Mouse (Mus musculus): ENCODE data around the gene Topaz1. TPM values are rescaled to one million over a fixed set of nuclear protein-coding genes. Genes with fewer than 3 reads are reported as not detected.

Topaz1 gene
- total RNA-seq, 2 experiments from 2014 or later = not detected

DNA sequence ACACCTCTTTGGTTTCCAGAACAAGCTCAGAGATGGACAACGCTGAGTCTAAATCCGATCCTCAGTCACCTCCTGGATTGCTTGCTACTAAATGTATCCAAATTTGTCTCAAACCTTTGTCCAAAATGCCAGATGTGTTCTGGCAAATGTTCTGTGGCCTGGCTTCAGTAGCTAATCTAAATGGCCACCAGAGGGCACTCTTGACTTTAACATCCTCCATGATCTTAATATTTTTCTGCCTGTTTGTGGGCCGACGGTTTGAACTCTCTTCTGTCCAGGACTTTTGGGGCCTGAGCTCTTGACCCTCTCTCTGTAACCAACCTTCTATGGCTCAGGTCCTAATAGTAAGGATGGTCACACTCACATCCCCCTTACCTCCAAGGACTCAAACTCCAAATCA, 10.4 kb upstream of the Topaz1 start:
- peak; percentile 29 for DNase-seq
- intact Hi-C loops (cut with DNase I) = loop anchor here (2.0 to 10.0 kb wide), 2 partner anchors 218 to 516 kb away; partner anchors contain the start of genes 1110059G10Rik and Kif15
- Histone ChIP-seq H3K4me3 (no peak overlapping the region), H3K27ac (no peak overlapping the region)
- TF ChIP-seq CTCF (IDR thresholded peaks at IDR 0.05) = peak; percentile 76

DNA sequence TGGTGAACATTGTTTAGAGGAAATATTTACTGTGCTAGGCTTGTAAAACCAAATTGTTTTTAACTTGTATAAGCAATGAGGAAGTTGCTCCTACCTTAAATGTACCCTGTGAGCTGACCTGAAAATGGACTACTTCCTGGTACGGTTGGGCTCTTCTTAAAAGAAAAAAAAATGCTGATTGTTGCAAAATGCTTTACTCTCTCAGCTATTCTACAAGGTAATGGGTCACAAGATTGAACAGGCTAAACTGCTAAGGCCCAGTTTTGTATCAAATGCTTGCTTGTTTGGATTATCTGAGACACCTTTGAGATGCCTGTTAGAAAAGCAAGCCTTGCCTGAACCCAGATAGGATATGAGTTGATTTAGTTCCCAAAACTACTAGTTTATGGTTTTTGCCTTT, 1.3 kb upstream of the Topaz1 start:
- DNase-seq = no peak
- Histone ChIP-seq H3K27ac (no peak overlapping the region), H3K4me3 (no peak overlapping the region)
- no peak for TF ChIP-seq CTCF (IDR thresholded peaks at IDR 0.05)
- intact Hi-C loops (cut with DNase I) = no loop called here

DNA sequence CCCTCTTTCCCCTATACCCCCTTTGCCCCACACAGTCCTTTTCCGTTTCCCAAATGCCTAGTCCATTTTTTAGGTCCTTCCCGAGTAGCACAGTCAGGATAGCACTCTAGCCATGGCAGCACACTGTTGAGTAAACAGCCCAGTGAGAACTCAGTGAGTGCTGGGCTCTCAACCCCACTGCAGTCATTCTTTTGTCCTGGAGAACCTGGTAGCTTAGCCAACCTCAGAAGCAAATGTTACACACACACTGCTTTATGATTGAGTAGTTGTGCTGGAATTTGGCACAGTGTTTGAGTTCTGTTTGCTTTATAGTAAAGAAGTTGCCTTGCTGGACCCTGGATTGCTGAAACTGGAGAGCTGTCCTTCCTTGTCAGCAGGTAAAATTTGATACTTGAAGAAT, 10.5 kb downstream of the Topaz1 start:
- TF ChIP-seq CTCF (IDR thresholded peaks at IDR 0.05) = no peak
- H3K4me3 ChIP-seq = no peak overlapping the region
- no peak for DNase-seq
- no peak overlapping the region for H3K27ac ChIP-seq
- intact Hi-C loops (cut with DNase I) = no loop called here

DNA sequence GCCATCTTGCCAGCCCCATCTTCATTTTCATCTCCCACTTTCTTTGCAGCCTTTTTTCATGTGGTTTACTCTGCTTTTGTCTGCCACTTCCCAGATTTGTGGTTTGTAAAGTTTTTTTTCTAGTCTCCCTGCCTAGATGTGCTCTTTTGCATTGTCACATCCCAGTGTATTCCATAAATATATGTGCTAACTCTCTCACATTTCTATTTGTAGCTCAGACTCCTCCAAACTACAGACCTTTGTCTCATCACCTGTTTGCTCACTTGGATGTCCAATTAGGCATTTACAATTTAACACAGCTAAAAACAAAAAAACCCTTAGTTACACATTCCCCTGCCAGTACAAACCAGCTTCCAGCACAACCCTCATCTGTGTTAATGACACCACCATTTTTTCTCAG, 13.0 kb downstream of the Topaz1 start:
- H3K4me3 ChIP-seq = no peak overlapping the region
- H3K27ac ChIP-seq = no peak overlapping the region
- no peak for DNase-seq
- no peak for TF ChIP-seq CTCF (IDR thresholded peaks at IDR 0.05)
- intact Hi-C loops (cut with DNase I) = no loop called here

DNA sequence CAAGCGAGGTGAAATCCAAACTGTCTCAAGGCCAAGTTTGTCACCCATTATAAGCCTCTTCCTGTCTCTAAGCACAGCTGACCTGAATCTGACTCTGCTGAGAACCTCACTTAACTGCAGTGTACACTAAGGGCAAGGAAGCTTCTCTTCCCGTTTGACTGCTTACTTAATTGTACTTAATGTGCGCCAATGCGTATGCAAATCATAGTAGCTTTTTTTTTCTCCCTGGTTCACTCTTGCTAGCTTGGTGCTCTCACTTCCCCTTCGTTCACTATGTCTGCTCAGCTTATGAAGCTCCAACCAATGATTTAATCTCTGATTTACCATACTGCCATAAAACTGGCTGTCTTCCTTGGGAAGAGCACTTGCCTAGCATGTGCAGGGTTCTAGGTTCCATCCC, 38.1 kb downstream of the Topaz1 start:
- no peak for DNase-seq
- Histone ChIP-seq H3K27ac (no peak overlapping the region), H3K4me3 (no peak overlapping the region)
- intact Hi-C loops (cut with DNase I) = no loop called here
- TF ChIP-seq CTCF (IDR thresholded peaks at IDR 0.05) = no peak

DNA sequence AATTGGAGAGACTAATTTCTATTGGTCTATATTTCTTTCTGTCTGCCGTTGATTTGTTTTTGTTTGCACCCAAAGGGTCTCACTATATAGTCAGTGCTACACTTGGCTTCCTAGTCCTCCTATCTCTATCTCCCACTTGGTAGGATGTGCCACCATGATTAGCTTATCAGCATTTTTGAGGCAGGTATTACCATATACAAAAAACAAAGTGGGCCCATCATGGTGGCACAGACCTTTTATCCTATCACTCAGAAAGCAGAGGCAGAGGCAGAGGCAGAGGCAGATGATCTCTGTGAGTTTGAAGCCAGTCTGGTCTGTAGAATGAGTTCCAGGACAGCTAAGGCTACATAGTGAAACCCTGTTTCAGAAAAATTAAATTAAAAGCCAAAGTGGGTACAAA, 39.4 kb downstream of the Topaz1 start:
- Histone ChIP-seq H3K27ac (no peak overlapping the region), H3K4me3 (no peak overlapping the region)
- DNase-seq = no peak
- TF ChIP-seq CTCF (IDR thresholded peaks at IDR 0.05) = no peak
- intact Hi-C loops (cut with DNase I) = no loop called here

DNA sequence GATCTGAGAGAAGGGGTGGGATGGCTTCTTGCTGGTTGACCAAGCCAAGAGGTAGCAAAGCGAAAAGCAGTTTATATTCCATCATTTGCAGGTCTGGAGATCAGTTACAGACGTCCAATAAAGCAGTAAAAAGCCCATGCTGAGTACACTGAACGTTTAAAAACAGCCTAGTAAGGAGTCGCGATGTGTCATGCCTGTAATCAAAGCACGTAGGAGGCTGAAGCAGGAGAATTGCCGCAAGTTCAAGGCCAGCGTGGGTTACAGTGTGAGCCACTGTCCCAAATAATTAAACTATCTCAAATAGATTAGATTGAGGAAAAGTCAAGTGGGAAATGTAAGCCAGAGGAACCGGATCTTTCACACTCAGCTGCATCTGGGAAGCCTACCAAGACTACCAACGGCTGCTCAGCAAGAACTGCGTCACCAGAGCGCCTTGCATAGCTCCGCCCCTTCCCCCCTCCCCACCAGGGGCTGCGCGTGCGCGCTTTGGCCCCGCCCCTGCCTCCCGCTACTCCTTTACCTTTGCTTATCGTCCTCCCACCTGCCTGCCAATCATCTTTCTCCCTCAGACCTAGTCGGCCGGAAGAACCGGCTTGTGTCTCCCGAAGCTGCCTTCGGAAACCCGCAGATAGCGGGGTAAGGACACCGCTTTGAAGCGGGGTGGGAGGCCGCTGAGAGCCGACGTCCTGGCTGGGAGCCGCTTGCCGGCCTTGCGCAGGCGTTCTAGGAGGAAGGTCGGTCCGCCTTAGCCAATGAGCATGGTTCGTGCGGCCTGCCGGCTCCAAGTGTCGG, 58.1 kb downstream of the Topaz1 start, which contains the start of gene Tcaim:
Tcaim (plus strand) TSS at position 487 of the 792 bp plus-strand sequence.
- TF ChIP-seq CTCF (IDR thresholded peaks at IDR 0.05) = no peak
- peak within 1 kb of the TSS; percentile 88 for H3K4me3 ChIP-seq
- H3K27ac ChIP-seq = peak within 1 kb of the TSS; percentile 96
- intact Hi-C loops (cut with DNase I) = no loop called here
- peak; percentile 95 for DNase-seq

DNA sequence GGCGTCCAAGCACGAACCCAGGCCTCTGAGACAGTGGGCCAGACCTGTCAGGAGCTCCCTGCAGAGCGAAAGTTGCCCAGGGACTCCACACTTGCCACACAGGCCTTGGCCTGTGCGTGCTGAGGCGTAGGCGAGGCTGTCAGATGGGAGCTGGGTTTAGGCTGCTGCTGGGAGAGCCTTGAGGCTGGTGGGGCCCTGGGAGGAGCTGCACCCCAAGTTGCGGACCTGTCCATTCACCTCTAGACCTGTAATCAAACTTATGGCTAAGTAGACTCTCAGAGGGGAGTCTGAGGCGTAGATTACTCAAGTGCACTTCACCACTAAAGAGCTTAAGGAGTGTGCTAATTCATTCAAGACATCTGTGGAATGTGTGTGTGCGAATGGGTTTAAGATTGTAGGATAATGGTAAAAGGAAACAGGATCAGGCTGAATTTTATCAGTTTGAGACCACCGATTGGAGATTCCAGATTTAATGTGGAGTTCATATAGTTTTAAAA, 58.7 kb downstream of the Topaz1 start:
- no peak for DNase-seq
- no peak for TF ChIP-seq CTCF (IDR thresholded peaks at IDR 0.05)
- peak overlapping the region; percentile 88 for H3K4me3 ChIP-seq
- peak overlapping the region; percentile 96 for H3K27ac ChIP-seq
- intact Hi-C loops (cut with DNase I) = no loop called here

DNA sequence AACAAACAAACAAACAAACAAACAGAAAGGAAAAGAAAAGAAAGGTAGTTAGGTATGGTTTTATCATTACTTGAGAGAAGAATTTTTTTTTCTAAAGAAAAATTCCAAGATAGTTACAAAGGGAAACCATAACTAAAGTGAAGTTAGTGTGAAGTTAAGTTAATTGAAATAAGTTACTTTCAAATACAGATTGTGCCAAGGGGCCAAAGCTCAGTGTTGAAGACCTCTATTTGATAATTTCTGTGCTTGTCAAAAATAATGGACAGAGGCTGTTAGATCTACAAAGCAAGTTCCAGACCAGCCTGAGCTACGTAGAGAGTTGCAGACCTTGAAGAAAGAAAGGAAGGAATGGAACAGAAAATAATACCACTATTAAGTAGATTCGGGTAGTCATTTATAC, 60.0 kb downstream of the Topaz1 start:
- Histone ChIP-seq H3K4me3 (no peak overlapping the region), H3K27ac (peak overlapping the region; percentile 96)
- no peak for DNase-seq
- no peak for TF ChIP-seq CTCF (IDR thresholded peaks at IDR 0.05)
- intact Hi-C loops (cut with DNase I) = no loop called here

DNA sequence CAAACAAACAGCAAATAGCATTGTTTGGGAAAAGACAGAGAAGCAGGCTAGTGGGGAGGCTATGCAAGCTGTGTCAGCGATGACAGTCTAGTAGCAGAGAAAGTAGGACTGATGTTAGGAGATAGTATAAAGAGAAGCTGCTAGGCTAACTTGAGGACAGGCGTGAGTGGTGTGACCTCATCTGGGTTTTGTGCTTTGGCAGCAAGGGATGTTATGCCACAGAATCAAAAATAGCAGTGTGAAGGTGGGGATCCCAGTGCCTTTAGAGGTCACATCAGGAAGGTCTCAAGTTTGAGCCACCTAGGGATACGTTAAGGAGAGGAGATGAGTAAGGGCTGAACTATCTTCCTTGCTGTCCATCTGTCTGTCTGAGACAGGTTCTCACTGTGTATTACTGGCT, 63.1 kb downstream of the Topaz1 start:
- DNase-seq = peak; percentile 50
- no peak overlapping the region for H3K4me3 ChIP-seq
- intact Hi-C loops (cut with DNase I) = loop anchor here (5.0 kb wide), 1 partner anchor 52 kb away; no protein-coding TSS in a partner anchor
- no peak for TF ChIP-seq CTCF (IDR thresholded peaks at IDR 0.05)
- peak overlapping the region; percentile 85 for H3K27ac ChIP-seq

DNA sequence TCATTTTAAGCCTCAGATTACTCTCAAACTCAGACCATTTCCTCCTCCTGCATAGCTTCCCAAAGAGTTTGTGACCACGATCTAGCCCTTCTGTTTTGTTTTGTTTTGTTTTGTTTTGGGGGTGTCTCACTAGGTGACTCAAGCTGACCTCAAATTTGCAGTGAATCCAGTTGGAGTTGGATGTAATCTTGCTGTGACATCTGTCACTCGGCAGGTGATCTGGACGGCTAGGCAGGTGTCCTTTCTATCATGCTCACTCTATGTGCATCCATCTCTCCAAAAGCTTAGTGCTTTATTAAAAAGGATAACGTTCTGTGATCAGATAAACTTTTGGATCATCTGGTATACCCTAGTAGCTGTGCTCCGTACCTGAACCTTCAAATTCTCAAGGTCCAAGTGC, 65.2 kb downstream of the Topaz1 start:
- no peak for DNase-seq
- intact Hi-C loops (cut with DNase I) = loop anchor here (5.0 kb wide), 1 partner anchor 50 kb away; no protein-coding TSS in a partner anchor
- no peak overlapping the region for H3K27ac ChIP-seq
- TF ChIP-seq CTCF (IDR thresholded peaks at IDR 0.05) = no peak
- H3K4me3 ChIP-seq = no peak overlapping the region

DNA sequence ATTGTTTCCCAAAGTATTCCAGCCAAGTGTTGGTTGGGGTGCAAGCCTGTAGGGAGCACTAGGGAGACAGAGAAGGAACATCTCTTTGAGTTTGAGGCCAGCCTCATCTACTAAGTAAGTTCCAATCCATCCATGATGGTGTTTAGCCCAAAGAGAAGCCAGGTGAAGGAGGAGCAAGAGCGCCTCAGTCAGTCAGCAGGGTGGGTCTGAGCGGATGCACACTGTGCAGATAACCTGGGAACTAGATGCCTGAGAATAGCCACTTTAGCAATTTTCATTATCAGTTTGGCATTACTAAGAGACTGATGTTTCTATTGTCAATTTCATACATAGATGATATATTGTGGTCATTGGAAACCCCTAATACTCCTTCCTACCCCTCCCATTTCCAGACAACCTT, 67.6 kb downstream of the Topaz1 start:
- Histone ChIP-seq H3K27ac (no peak overlapping the region), H3K4me3 (no peak overlapping the region)
- no peak for TF ChIP-seq CTCF (IDR thresholded peaks at IDR 0.05)
- intact Hi-C loops (cut with DNase I) = loop anchor here (5.0 kb wide), 1 partner anchor 48 kb away; no protein-coding TSS in a partner anchor
- DNase-seq = no peak

DNA sequence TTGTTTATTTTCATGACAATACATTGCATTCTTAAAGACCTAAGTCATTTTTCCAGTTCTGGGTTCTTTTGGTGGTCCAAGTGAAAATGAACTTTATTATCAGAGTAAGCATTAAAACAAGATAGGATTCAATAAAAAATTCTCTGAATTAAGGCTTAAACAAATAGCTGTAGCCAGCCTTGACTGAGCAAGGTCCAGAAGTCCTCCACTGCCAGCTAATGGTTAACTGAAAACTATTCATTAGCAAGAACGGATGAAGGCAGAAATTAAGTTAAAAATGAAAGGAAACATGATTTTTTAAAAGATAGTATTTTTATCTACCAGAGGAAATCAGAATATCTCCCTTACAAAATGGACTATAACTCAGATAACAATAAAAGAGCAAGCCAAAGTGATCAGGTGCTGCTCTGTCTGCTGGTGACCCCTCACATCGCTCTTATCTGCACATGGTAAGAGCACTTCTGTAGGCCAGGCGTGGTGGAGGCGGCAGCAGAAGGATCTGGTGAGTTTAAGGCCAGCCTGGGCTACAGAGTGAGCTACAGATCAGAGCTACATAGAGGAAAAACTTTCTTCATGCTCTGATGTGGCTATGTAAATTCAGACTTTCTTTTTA, 68.2 kb downstream of the Topaz1 start:
- H3K4me3 ChIP-seq = no peak overlapping the region
- DNase-seq = no peak
- no peak overlapping the region for H3K27ac ChIP-seq
- no peak for TF ChIP-seq CTCF (IDR thresholded peaks at IDR 0.05)
- intact Hi-C loops (cut with DNase I) = no loop called here

Measured in gastrocnemius, adult 2 months (tissue).